Comparison of ENCODE assay signal across 10 mouse cellular contexts in the genomic region with DNA sequence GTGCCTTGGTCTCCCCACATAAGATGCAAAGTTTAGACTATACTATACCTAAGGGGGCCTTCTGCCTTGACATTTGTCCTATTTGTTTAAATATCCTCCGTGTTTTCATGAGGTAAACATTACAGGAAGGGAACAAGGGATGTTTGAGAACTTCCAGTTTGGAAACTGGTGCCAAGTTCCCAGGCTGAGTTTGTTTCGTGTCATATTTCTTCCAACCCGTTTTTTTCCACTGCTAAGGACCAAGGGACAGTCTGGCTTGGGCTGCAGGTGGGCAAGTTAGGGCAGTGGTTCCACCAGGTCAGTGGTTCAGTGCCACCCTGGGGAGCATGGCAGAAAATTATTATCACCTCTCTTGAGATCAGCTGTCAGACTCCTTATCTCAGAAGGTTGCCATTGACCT.
"Had no signal": no experiment of that assay in that cellular context is flagged by ENCODE, and none has a peak within 500 bp of the region (broad histone marks: within the 10 kb centered on the region; RNA-seq: fewer than 3 reads in every experiment).

No protein-coding gene starts in this region.

- H3K4me3 ChIP-seq: limb, embryonic 12.5 days; liver, embryonic 15.5 days; lung, embryonic 15.5 days; midbrain, embryonic 13.5 days had no signal

- H3K4me2 ChIP-seq: limb, embryonic 12.5 days; liver, embryonic 15.5 days; lung, embryonic 15.5 days; midbrain, embryonic 13.5 days had no signal

- H3K27me3 ChIP-seq: lung, embryonic 15.5 days had no signal

- H3K27ac ChIP-seq: hindbrain, postnatal 0 days; limb, embryonic 12.5 days; liver, embryonic 15.5 days; lung, embryonic 15.5 days; midbrain, embryonic 13.5 days had no signal

- DNase-seq: liver; right cerebral cortex, adult 18-20 months; right cerebral cortex, postnatal 25 days; thymus, adult 18-20 months; thymus, postnatal 14 days had no signal

- H3K9ac ChIP-seq: limb, embryonic 12.5 days; liver, embryonic 15.5 days; lung, embryonic 15.5 days; midbrain, embryonic 13.5 days had no signal

- ATAC-seq: hindbrain, postnatal 0 days; midbrain, embryonic 13.5 days had no signal

- H3K9me3 ChIP-seq: limb, embryonic 12.5 days; liver, embryonic 15.5 days; lung, embryonic 15.5 days; midbrain, embryonic 13.5 days had no signal

- H3K4me1 ChIP-seq: limb, embryonic 12.5 days; liver, embryonic 15.5 days; midbrain, embryonic 13.5 days had no signal

- H3K36me3 ChIP-seq: limb, embryonic 12.5 days; liver, embryonic 15.5 days; lung, embryonic 15.5 days; midbrain, embryonic 13.5 days had no signal
